Mouse (Mus musculus) urinary bladder, postnatal 10 days (tissue): ENCODE results near the gene Gbx2.

Experiments used
- DNase-seq: peaks from one replicate; pipeline ENCODE4 v3.0.0; 2022; ENCODE audit warnings: low spot score

Gbx2 gene

GRCm38 (mm10) chr1:89912392-89912791 lies 18.6 kb downstream of the Gbx2 start:
- no peak for DNase-seq

GRCm38 (mm10) chr1:89909796-89910195 lies 21.2 kb downstream of the Gbx2 start:
- no peak for DNase-seq

- DNase-seq = no peak
These were observed 28.3 kb downstream of the Gbx2 start for GRCm38 (mm10) chr1:89902641-89903040.

- DNase-seq = no peak
These were observed 28.7 kb downstream of the Gbx2 start for GRCm38 (mm10) chr1:89902236-89902635.

- DNase-seq = no peak
These were observed 29.6 kb downstream of the Gbx2 start for GRCm38 (mm10) chr1:89901381-89901780.

- no peak for DNase-seq
These were observed 31.1 kb downstream of the Gbx2 start for GRCm38 (mm10) chr1:89899761-89900445.

- no peak for DNase-seq
These were observed 31.9 kb downstream of the Gbx2 start for GRCm38 (mm10) chr1:89899036-89899435.

- no peak for DNase-seq
These were observed 35.2 kb downstream of the Gbx2 start for GRCm38 (mm10) chr1:89895801-89896200.

- no peak for DNase-seq
These were observed 38.7 kb downstream of the Gbx2 start for GRCm38 (mm10) chr1:89892281-89892680.

- DNase-seq = no peak
These were observed 39.6 kb downstream of the Gbx2 start for GRCm38 (mm10) chr1:89891400-89891799.

GRCm38 (mm10) chr1:89885696-89886095 lies 45.3 kb downstream of the Gbx2 start:
- DNase-seq = no peak

GRCm38 (mm10) chr1:89884335-89884734 lies 46.6 kb downstream of the Gbx2 start:
- DNase-seq = no peak

GRCm38 (mm10) chr1:89880834-89881233 lies 50.1 kb downstream of the Gbx2 start:
- DNase-seq = no peak

GRCm38 (mm10) chr1:89880193-89880592 lies 50.8 kb downstream of the Gbx2 start:
- DNase-seq = no peak

GRCm38 (mm10) chr1:89878496-89878895 lies 52.5 kb downstream of the Gbx2 start:
- no peak for DNase-seq
